Mouse (Mus musculus): Measurements from ENCODE around the gene Pde4a. TPM values are rescaled to one million over a fixed set of nuclear protein-coding genes. Genes with fewer than 3 reads are reported as not detected.
A peak's percentile ranks its signal among the peaks of the same experiment; 100 is the strongest.

Gene Pde4a
- polyA plus RNA-seq, 1 experiment from 2014 or later = 1.9 TPM

DNA sequence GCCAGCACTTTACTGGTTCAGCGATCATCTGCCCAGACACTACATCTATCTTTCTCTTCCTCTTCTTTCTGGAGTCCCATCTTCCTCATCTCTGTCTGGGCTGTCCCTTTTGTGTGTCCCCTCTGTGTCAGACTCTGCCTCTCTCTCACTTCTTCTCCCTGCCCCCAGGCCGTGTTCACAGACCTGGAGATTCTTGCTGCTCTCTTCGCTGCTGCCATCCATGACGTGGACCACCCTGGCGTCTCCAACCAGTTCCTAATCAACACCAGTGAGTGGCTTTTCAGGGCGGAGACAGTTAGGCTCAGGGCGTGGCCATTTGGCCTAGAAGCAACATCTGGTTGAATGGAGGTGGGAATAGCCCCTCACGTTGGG, 38.6 kb downstream of the Pde4a start:
- no peaks in the 10 kb centered on the region for H3K27me3 ChIP-seq (ENCODE audit: control insufficient read depth, insufficient read depth, low read depth, low read length)
- no peak for ATAC-seq (ENCODE audit: low read depth)
- H3K9me3 ChIP-seq (replicated peaks; ENCODE audit: control insufficient read depth, low read length) = no peaks in the 10 kb centered on the region
- H3K36me3 ChIP-seq (ENCODE audit: control insufficient read depth, insufficient read depth) = no peaks in the 10 kb centered on the region
- no peak overlapping the region for H3K4me2 ChIP-seq (ENCODE audit: low read depth, low read length)
- no peak overlapping the region for H3K4me3 ChIP-seq (ENCODE audit: low read depth, low read length)
- no peak overlapping the region for H3K27ac ChIP-seq (ENCODE audit: low read length)
- H3K4me1 ChIP-seq (ENCODE audit: control insufficient read depth, low read depth, low read length) = peaks cover 8% of the 10 kb centered on the region; the same call in 1 of the 2 replicates
- WGBS (ENCODE audit: insufficient replicate concordance) = 38% methylated on average over 8 of the region's 8 CpGs
- no peak overlapping the region for H3K9ac ChIP-seq (ENCODE audit: low read depth, low read length)

DNA sequence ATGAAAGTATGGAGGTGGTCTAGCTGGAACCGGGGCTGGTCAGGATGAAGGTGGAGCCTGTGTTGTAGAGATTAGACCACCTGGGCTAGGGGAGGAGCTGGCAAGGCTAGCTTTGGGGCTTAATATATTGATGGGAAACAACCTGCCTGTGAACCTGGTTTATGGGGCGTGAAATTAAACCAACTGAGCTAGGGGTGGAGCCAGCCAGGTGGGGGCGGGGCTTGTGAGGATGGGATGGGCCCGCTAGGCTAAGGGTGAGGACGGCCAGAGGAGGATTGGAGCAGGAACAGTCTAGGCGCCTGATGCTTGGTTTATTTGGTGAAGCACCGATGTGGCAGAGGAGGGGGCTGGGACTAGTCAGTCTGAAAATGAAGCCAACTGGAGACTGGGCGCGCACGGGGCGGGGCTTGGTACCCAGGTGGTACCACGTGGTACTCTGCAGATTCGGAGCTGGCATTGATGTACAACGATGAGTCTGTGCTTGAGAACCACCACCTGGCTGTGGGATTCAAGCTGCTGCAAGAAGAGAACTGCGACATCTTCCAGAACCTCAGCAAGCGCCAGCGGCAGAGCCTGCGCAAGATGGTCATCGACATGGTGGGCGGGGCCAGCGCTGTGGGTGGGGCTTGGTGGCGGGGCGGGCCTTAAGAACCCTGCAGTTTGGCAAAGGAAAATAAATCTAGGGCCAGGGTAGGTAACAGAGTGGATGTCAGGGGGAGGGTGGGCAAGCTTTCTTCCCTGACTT, 39.2 kb downstream of the Pde4a start:
- 54% methylated on average over 23 of the region's 23 CpGs for WGBS (ENCODE audit: insufficient replicate concordance)
- Histone ChIP-seq H3K36me3 (ENCODE audit: control insufficient read depth, insufficient read depth) (no peaks in the 10 kb centered on the region), H3K27me3 (ENCODE audit: control insufficient read depth, insufficient read depth, low read depth, low read length) (no peaks in the 10 kb centered on the region), H3K27ac (ENCODE audit: low read length) (no peak overlapping the region), H3K4me3 (ENCODE audit: low read depth, low read length) (peak overlapping the region; percentile 22; the same call in 1 of the 2 replicates), H3K9me3 (replicated peaks; ENCODE audit: control insufficient read depth, low read length) (no peaks in the 10 kb centered on the region), H3K9ac (ENCODE audit: low read depth, low read length) (no peak overlapping the region), H3K4me2 (ENCODE audit: low read depth, low read length) (peak overlapping the region; percentile 42; the same call in 1 of the 2 replicates), H3K4me1 (ENCODE audit: control insufficient read depth, low read depth, low read length) (peaks cover 8% of the 10 kb centered on the region; the same call in 1 of the 2 replicates)
- ATAC-seq (ENCODE audit: low read depth) = peak; percentile 30

- Histone ChIP-seq H3K4me3 (ENCODE audit: low read depth, low read length) (no peak overlapping the region), H3K27ac (ENCODE audit: low read length) (no peak overlapping the region), H3K9ac (ENCODE audit: low read depth, low read length) (no peak overlapping the region), H3K4me1 (ENCODE audit: control insufficient read depth, low read depth, low read length) (peaks cover 8% of the 10 kb centered on the region; the same call in 1 of the 2 replicates), H3K27me3 (ENCODE audit: control insufficient read depth, insufficient read depth, low read depth, low read length) (no peaks in the 10 kb centered on the region), H3K4me2 (ENCODE audit: low read depth, low read length) (no peak overlapping the region), H3K36me3 (ENCODE audit: control insufficient read depth, insufficient read depth) (no peaks in the 10 kb centered on the region), H3K9me3 (replicated peaks; ENCODE audit: control insufficient read depth, low read length) (no peaks in the 10 kb centered on the region)
- ATAC-seq (ENCODE audit: low read depth) = no peak
- WGBS (ENCODE audit: insufficient replicate concordance) = 66% methylated on average over 6 of the region's 6 CpGs
Observed at GRCm38 (mm10) chr9:21206848-21207247, 41.3 kb downstream of the Pde4a start.

GRCm38 (mm10) chr9:21208626-21209025, 43.1 kb downstream of the Pde4a start:
- no peak for ATAC-seq (ENCODE audit: low read depth)
- Histone ChIP-seq H3K9ac (ENCODE audit: low read depth, low read length) (no peak overlapping the region), H3K36me3 (ENCODE audit: control insufficient read depth, insufficient read depth) (no peaks in the 10 kb centered on the region), H3K9me3 (replicated peaks; ENCODE audit: control insufficient read depth, low read length) (no peaks in the 10 kb centered on the region), H3K27me3 (ENCODE audit: control insufficient read depth, insufficient read depth, low read depth, low read length) (no peaks in the 10 kb centered on the region), H3K4me1 (ENCODE audit: control insufficient read depth, low read depth, low read length) (peaks cover 8% of the 10 kb centered on the region; the same call in 1 of the 2 replicates), H3K4me2 (ENCODE audit: low read depth, low read length) (no peak overlapping the region), H3K4me3 (ENCODE audit: low read depth, low read length) (no peak overlapping the region), H3K27ac (ENCODE audit: low read length) (no peak overlapping the region)
- 49% methylated on average over 2 of the region's 2 CpGs for WGBS (ENCODE audit: insufficient replicate concordance)

DNA sequence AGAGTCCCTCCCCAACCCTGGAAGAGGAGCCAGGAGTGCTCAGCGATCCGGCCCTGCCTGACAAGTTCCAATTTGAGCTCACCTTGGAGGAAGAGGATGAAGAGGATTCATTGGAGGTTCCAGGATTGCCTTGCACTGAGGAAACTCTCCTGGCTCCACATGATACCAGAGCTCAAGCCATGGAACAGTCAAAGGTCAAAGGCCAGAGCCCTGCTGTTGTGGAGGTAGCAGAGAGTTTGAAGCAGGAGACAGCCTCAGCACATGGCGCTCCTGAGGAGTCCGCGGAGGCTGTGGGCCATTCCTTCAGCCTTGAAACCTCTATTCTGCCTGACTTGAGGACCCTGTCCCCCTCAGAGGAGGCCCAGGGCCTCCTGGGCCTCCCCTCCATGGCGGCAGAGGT, 45.3 kb downstream of the Pde4a start:
- Histone ChIP-seq H3K27me3 (ENCODE audit: control insufficient read depth, insufficient read depth, low read depth, low read length) (no peaks in the 10 kb centered on the region), H3K9ac (ENCODE audit: low read depth, low read length) (no peak overlapping the region), H3K27ac (ENCODE audit: low read length) (no peak overlapping the region), H3K4me1 (ENCODE audit: control insufficient read depth, low read depth, low read length) (no peaks in the 10 kb centered on the region), H3K4me3 (ENCODE audit: low read depth, low read length) (no peak overlapping the region), H3K36me3 (ENCODE audit: control insufficient read depth, insufficient read depth) (no peaks in the 10 kb centered on the region), H3K4me2 (ENCODE audit: low read depth, low read length) (no peak overlapping the region), H3K9me3 (replicated peaks; ENCODE audit: control insufficient read depth, low read length) (no peaks in the 10 kb centered on the region)
- ATAC-seq (ENCODE audit: low read depth) = peak; percentile 53; the same call in 1 of the 2 replicates
- WGBS (ENCODE audit: insufficient replicate concordance) = 68% methylated on average over 6 of the region's 6 CpGs

DNA sequence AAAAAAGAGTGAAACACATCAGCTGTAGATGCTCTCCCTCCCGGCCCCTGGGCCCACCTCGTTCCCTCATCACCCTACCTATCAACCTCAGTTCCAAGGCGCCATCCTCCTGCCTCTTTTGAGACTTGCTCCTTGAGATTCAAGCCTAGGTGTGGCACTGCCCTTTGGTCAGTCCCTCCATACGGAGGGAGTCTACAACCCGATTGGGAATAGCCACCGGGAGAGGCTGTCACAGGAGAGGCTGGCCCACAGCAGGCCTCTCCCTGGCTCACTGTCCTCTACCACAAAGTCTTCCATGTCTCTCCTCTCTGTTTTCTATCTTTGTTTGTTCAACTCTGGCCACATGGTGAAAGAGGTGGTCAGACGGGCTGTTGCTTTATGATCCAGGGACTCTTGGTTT, 46.1 kb downstream of the Pde4a start:
- Histone ChIP-seq H3K9ac (ENCODE audit: low read depth, low read length) (no peak overlapping the region), H3K4me3 (ENCODE audit: low read depth, low read length) (no peak overlapping the region), H3K27ac (ENCODE audit: low read length) (no peak overlapping the region), H3K9me3 (replicated peaks; ENCODE audit: control insufficient read depth, low read length) (no peaks in the 10 kb centered on the region), H3K27me3 (ENCODE audit: control insufficient read depth, insufficient read depth, low read depth, low read length) (no peaks in the 10 kb centered on the region), H3K4me1 (ENCODE audit: control insufficient read depth, low read depth, low read length) (no peaks in the 10 kb centered on the region), H3K4me2 (ENCODE audit: low read depth, low read length) (no peak overlapping the region), H3K36me3 (ENCODE audit: control insufficient read depth, insufficient read depth) (no peaks in the 10 kb centered on the region)
- no peak for ATAC-seq (ENCODE audit: low read depth)
- 70% methylated on average over 7 of the region's 7 CpGs for WGBS (ENCODE audit: insufficient replicate concordance)

- WGBS (ENCODE audit: insufficient replicate concordance) = 41% methylated on average over 7 of the region's 7 CpGs
- H3K4me1 ChIP-seq (ENCODE audit: control insufficient read depth, low read depth, low read length) = no peaks in the 10 kb centered on the region
Observed at GRCm38 (mm10) chr9:21213617-21214190, 48.2 kb downstream of the Pde4a start.

DNA sequence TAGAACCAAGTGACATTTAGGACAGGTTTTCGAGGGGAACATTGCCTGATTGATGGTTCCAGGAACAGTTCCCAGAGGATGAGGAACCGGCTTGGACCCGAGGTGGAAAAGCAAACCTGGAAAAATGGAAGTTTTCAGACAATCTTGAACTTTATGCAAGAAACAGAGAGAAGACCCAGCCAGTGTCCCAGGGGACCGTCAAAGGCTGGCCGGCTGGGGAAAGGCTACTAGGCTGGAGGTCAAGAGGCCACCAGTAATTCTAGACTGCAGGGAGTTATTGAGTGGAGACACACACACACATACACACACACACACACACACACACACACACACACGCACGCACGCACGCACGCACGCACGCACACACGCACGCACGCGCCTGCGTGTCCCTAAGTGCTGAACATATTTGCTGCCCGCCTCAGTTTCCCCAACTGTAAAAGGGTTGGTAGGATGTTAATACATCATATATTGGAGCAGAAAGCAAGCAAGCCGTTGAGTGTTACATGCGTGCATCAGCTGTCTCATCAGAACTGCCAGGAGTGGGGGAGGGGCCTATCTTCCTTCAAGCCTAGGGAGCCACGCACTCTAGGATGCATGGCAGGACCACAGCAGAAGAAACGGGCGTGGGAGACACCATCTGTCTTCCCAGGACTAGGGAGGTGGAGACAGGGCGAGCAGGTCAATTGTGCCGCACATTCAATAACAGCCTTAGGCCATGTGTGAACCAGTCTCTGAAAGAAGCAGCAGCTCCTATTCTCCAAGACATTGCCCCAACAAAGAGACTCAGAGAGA, 50.7 kb downstream of the Pde4a start:
- no peak overlapping the region for H3K9ac ChIP-seq (ENCODE audit: low read depth, low read length)
- 61% methylated on average over 25 of the region's 25 CpGs for WGBS (ENCODE audit: insufficient replicate concordance)
- no peaks in the 10 kb centered on the region for H3K27me3 ChIP-seq (ENCODE audit: control insufficient read depth, insufficient read depth, low read depth, low read length)
- no peak overlapping the region for H3K4me3 ChIP-seq (ENCODE audit: low read depth, low read length)
- ATAC-seq (ENCODE audit: low read depth) = no peak
- no peak overlapping the region for H3K27ac ChIP-seq (ENCODE audit: low read length)
- H3K9me3 ChIP-seq (replicated peaks; ENCODE audit: control insufficient read depth, low read length) = no peaks in the 10 kb centered on the region
- H3K4me1 ChIP-seq (ENCODE audit: control insufficient read depth, low read depth, low read length) = peaks cover 9% of the 10 kb centered on the region
- no peak overlapping the region for H3K4me2 ChIP-seq (ENCODE audit: low read depth, low read length)
- no peaks in the 10 kb centered on the region for H3K36me3 ChIP-seq (ENCODE audit: control insufficient read depth, insufficient read depth)

More at GRCm38 (mm10) chr9:21213617-21214190, 48.2 kb downstream of the Pde4a start:
- Histone ChIP-seq H3K4me3 (ENCODE audit: low read depth, low read length) (no peak overlapping the region), H3K36me3 (ENCODE audit: control insufficient read depth, insufficient read depth) (no peaks in the 10 kb centered on the region), H3K4me2 (ENCODE audit: low read depth, low read length) (no peak overlapping the region), H3K27ac (ENCODE audit: low read length) (no peak overlapping the region), H3K9ac (ENCODE audit: low read depth, low read length) (no peak overlapping the region), H3K9me3 (replicated peaks; ENCODE audit: control insufficient read depth, low read length) (no peaks in the 10 kb centered on the region), H3K27me3 (ENCODE audit: control insufficient read depth, insufficient read depth, low read depth, low read length) (no peaks in the 10 kb centered on the region)
- ATAC-seq (ENCODE audit: low read depth) = no peak

DNA sequence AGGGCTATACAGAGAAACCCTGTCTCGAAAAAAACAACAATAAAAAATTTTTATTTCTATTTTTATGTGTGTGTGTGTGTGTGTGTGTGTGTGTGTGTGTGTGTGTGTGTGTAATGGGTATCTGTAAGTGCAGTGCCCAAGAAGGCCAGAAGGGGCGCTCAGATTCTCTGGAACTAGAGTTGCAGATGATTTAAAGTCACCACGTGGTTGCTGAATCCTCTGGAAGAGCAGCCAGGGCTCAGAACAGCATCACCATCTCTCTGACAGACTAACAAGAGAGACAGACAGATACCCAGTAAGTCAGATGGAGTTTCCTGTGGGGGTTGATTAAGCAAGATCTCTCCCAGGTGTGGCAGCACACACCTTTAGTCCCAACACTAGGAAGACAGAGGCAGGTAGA, 54.3 kb downstream of the Pde4a start:
- 55% methylated on average over 3 of the region's 3 CpGs for WGBS (ENCODE audit: insufficient replicate concordance)
- H3K9me3 ChIP-seq (replicated peaks; ENCODE audit: control insufficient read depth, low read length) = no peaks in the 10 kb centered on the region
- no peaks in the 10 kb centered on the region for H3K36me3 ChIP-seq (ENCODE audit: control insufficient read depth, insufficient read depth)
- no peaks in the 10 kb centered on the region for H3K27me3 ChIP-seq (ENCODE audit: control insufficient read depth, insufficient read depth, low read depth, low read length)
- H3K9ac ChIP-seq (ENCODE audit: low read depth, low read length) = no peak overlapping the region
- H3K4me2 ChIP-seq (ENCODE audit: low read depth, low read length) = no peak overlapping the region
- no peak overlapping the region for H3K27ac ChIP-seq (ENCODE audit: low read length)
- no peak for ATAC-seq (ENCODE audit: low read depth)
- no peak overlapping the region for H3K4me3 ChIP-seq (ENCODE audit: low read depth, low read length)
- peaks cover 20% of the 10 kb centered on the region for H3K4me1 ChIP-seq (ENCODE audit: control insufficient read depth, low read depth, low read length)

All from liver, embryonic 16.5 days (tissue).